Mouse (Mus musculus) ES-Bruce4 (cell line): ENCODE data around the gene Snx9.

Experiments
- CTCF ChIP-seq: IDR thresholded peaks from one replicate; pipeline ENCODE4 v1.8.1; 2011; ENCODE audit warnings: low read depth, low read length
- POLR2A ChIP-seq: IDR thresholded peaks from one replicate; pipeline ENCODE4 v1.8.1; 2011; ENCODE audit warnings: low read length; ENCODE audit not compliant: insufficient read depth

DNA sequence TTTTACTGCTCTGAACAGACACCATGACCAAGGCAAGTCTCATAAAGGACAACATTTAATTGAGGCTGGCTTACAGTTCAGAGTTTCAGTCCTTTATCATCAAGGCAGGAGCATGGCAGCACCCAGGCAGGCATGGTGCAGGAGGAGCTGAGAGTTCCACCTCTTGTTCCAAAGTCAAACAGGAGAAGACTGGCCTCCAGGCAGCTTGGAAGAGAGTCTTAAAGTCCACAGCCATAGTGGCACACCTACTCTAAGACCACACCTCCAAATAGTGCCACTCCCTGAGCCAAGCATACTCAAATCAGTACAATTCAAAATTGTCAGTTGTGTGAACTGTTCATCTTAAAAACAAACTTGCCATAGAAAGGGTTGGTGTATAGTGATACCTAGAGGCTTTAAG lies 14.4 kb downstream of the Snx9 start:
- no peak for TF ChIP-seq CTCF
- no peak for TF ChIP-seq POLR2A
